Comparison of ENCODE assay signal across 9 mouse cellular contexts in the genomic region with DNA sequence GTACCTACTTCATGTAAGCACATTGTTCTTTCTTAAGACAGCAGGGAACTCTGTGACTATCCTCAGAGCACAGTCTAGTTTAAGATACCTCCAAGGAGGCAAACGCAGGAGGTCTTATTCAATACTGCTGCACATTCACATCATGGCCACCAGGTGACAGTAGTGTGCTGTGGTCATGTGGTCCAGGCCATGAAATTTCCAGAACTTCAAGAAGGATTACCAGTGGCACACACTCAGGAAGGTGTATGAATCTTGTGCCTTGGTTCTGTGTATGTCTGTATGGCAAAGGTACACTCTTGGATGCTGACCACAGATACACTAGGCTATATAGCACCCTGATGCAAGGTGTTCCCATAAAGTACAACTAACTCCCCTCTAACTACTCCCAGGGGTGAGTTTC. TPM values are rescaled to one million over a fixed set of nuclear protein-coding genes. Genes with fewer than 3 reads are reported as not detected.
DNase-seq lines count a peak whose midpoint lies in the region; ATAC-seq and TF ChIP-seq lines count a peak whose summit lies in the region.
"Had no signal": no experiment of that assay in that cellular context is flagged by ENCODE, and none has a peak within 500 bp of the region (broad histone marks: within the 10 kb centered on the region; RNA-seq: fewer than 3 reads in every experiment).

No protein-coding gene starts in this region.

- peak; percentile 66; the same call in 1 of the 2 replicates for TF ChIP-seq CTCF in small intestine, adult 2 months (IDR thresholded peaks at IDR 0.05; ENCODE audit: extremely low read depth, insufficient read length, insufficient replicate concordance, low read depth, low read length)

- peak; percentile 18 for DNase-seq in kidney, adult 11 months
- DNase-seq in WW6 (ENCODE audit: low read depth, low spot score), result peak; percentile 29
- peak; percentile 60 to 76 for DNase-seq in cerebellum, postnatal 36 days
- DNase-seq in large intestine, adult 2 months (ENCODE audit: low read depth, low spot score), result peak; percentile 28
- DNase-seq in lung, postnatal 36 days, result peak; percentile 62

- no peak overlapping the region for H3K9ac ChIP-seq in kidney, embryonic 15.5 days
- H3K9ac ChIP-seq: embryonic facial prominence, embryonic 12.5 days had no signal

- H3K4me1 ChIP-seq in kidney, embryonic 15.5 days, result 0 out of 2 replicates have a peak, but pooled peaks cover 3% of the 10 kb centered on the region
- H3K4me1 ChIP-seq in small intestine, adult 2 months (ENCODE audit: control insufficient read depth, insufficient read depth, insufficient read length, low read length), result no peaks in the 10 kb centered on the region
- H3K4me1 ChIP-seq: embryonic facial prominence, embryonic 12.5 days had no signal

- no peaks in the 10 kb centered on the region for H3K9me3 ChIP-seq in kidney, embryonic 15.5 days (replicated peaks)

- H3K27me3 ChIP-seq in kidney, embryonic 15.5 days, result peaks cover 8% of the 10 kb centered on the region
- H3K27me3 ChIP-seq in small intestine, adult 2 months (ENCODE audit: control insufficient read depth, insufficient read depth, low read length), result no peaks in the 10 kb centered on the region

- no peak overlapping the region for H3K27ac ChIP-seq in kidney, embryonic 15.5 days
- H3K27ac ChIP-seq in small intestine, adult 2 months (ENCODE audit: insufficient read depth, low read depth, low read length), result no peak overlapping the region
- H3K27ac ChIP-seq: embryonic facial prominence, embryonic 12.5 days had no signal

- no peak overlapping the region for H3K4me3 ChIP-seq in kidney, embryonic 15.5 days (replicated peaks)
- H3K4me3 ChIP-seq in small intestine, adult 2 months (ENCODE audit: low read depth, low read length), result no peak overlapping the region
- H3K4me3 ChIP-seq: embryonic facial prominence, embryonic 12.5 days had no signal

- no peak for TF ChIP-seq POLR2A in small intestine, adult 2 months (IDR thresholded peaks at IDR 0.05; ENCODE audit: low read depth, low read length)

- ATAC-seq in kidney, embryonic 15.5 days (replicated peaks; ENCODE audit: low FRiP score), result no peak; the same call in 1 of the 2 replicates
- ATAC-seq in granulocyte monocyte progenitor cell, adult 5-6 weeks (replicated peaks; ENCODE audit: poor library complexity, severe bottlenecking), result peak; percentile 84

- WGBS in kidney, embryonic 15.5 days, result 11% methylated on average over 1 of the region's 1 CpGs
- WGBS in large intestine, adult 2 months, result 12% methylated on average over 1 of the region's 1 CpGs
- WGBS in small intestine, adult 2 months, result 8% methylated on average over 1 of the region's 1 CpGs

- no peaks in the 10 kb centered on the region for H3K36me3 ChIP-seq in kidney, embryonic 15.5 days
- H3K36me3 ChIP-seq in small intestine, adult 2 months (ENCODE audit: control insufficient read depth, insufficient read depth, low read length), result no peaks in the 10 kb centered on the region
- H3K36me3 ChIP-seq: embryonic facial prominence, embryonic 12.5 days had no signal

- no peak overlapping the region for H3K4me2 ChIP-seq in kidney, embryonic 15.5 days
- H3K4me2 ChIP-seq: embryonic facial prominence, embryonic 12.5 days had no signal

RNA-seq across cellular contexts. Expression of gene Spon1, which starts 6.6 kb away (rescaled TPM):
- polyA plus RNA-seq in kidney, embryonic 15.5 days (2015; fragmentation: Nextera tagmentation; extraction: Ambion mirVana), result 12.8 and 13.9 TPM in 2 replicates
- not detected in 2 replicates for total RNA-seq in granulocyte monocyte progenitor cell, adult 5-6 weeks (2014; fragmentation: Nextera tagmentation)
- not detected in 2 replicates for total RNA-seq in granulocyte monocyte progenitor cell, adult 5-6 weeks (2017)
- polyA plus RNA-seq in large intestine, adult 2 months (2012; rRNA removed), result 2.2 and 4.6 TPM in 2 replicates
- polyA plus RNA-seq in small intestine, adult 2 months (2012; rRNA removed), result 3.0 and 3.3 TPM in 2 replicates

Comparison
In these comparisons a context has a peak if more than half of its experiments do, and no peak if none do; other contexts are left out.
1. DNase-seq: peak in every context shown above with its lines; median percentile 68 in cerebellum, postnatal 36 days; 62 in lung, postnatal 36 days; 29 in WW6; 28 in large intestine, adult 2 months; 18 in kidney, adult 11 months.